Mouse (Mus musculus) cerebral cortex, adult 2 months (tissue): ENCODE results near the gene Gm37240.

Experiments
- WGBS: fragments of 180-500 bp; shearing (Covaris S2); methylation state at CpG from one replicate; pipeline ENCODE4 v1.1.7; 2018; 5-methylcytosine and 5-hydroxymethylcytosine counted together

The Gm37240 gene

DNA sequence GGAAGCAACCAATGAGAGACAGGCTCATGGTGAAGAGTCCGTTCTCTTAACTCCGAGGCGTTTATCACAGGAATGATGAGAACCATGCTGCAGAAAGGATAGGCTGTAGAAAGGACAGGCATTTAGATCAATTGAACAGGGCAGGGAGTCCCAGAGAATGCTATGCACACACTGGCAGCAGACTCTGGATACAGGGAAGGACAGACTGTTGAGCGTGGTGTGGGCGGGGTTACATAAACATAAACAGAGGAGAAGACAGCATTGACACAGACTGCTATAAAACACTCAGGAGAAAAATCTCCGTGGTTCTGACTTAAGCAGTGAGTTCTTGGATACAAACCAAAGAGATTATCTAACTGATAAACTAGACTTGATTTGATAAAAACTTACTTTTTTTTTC, 703.2 kb downstream of the Gm37240 start:
- WGBS, result 48% methylated on average over 6 of the region's 6 CpGs

DNA sequence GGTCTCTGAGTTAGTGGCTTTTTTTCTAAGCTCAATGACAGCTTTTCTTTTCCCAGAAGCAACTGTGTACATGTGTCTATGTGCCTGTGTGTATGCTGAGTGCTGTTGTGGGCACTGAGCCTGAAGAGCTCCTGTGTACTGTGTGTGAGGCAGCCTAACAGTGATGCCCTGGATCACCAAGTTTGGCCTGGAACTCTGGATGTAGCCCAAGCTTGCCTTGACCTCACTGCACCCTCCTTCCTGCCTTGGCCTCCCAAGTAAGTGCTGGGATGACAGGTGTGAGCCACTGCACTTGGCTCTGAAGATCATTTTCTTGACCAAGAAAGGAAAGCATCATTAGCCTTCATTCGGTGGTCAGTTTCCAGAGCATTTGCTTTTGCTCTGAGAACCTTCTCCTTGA, 710.6 kb downstream of the Gm37240 start:
- 93% methylated on average over 1 of the region's 1 CpGs for WGBS

DNA sequence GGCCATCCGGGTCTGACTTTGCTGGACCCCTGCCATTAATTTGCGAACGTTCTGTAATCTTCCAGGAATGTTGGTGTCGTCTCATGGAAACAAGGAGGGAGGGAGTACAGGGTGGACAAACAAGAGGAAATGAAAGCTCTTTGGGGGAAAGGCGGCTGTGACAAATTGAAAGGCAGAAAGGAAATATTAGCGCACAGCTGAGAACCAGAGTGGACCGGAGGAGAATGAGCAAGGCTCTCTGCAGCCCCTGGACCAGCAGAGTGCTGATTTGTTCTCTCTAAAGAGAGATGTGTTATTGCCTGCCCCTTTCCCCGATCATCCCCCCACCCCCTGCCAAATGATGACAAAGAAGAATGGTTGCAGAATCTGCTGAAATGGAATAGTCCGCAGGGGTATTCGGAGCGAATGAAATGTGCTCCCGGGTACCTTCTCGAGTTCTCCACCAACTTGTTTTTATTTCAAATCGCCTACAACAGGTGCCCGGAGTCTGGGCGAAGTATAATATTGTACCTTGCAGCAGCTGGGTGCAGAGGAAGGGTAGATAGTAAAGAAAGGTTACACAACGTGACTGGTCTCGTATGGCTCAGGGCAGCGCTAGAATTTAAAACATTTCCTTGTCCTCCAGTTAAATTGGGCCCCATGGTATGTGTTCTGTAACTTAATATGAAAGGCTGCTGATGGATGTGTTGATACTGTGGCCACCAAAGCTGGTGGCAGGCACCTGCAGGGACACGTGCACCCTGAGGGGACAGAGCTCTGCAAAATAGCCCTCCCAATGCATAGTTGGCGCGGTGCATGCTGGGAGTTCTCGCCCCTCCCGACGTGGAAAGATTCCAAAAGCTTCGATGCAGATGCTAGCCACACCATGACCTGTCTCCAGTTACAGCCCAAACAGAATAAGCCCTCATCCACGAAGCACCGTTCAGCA, 712.5 kb downstream of the Gm37240 start:
- WGBS, result 76% methylated on average over 28 of the region's 28 CpGs

DNA sequence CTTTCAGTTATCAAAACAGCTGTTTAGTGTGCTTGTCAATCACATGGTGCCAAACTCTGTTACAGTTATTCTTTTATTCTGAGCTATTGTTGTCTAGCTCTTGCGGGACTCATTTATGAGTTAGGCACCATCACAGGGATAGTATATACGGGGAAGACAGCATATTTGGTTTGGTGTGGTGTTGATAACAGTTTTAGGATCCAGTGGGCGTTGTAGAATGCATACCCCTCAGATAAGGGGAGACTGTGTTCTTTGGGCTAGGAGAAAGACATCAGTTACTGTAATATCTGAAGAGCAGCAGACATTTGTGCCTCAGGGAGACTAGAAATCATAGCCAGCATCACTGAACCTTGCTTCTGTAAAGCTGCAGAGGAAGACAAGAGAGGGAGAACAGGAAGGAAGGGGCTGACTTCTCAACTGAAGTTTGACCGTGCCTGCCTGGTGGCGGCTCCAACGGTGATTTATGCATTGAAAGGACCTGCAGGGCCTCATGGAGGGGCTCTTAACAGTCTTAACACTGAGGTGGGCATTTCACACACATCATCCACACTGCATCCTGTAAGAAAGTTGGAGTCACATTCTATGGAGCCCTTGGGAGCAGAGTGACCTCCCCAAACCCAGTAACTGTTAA, 713.8 kb downstream of the Gm37240 start:
- 72% methylated on average over 6 of the region's 6 CpGs for WGBS

DNA sequence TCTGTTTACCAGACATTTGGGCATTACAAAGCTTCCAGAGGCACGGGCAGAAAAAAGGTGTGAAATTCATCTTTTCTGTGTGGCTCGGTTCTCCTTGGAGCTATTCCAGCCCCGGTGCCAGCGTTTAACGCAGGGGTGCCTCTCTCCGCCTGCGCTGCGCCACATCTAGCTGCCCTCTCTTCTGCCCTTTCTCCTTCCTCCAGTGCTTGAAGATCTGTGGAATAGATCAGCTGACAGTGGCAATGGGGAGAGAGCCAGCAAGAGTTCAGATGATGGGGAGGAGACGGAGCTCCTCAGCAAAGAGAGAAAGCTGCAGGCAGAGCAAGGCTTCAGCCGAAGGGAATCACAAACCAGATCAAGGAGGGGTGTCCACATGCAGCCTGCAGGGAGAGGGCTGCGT, 714.8 kb downstream of the Gm37240 start:
- 41% methylated on average over 11 of the region's 11 CpGs for WGBS

DNA sequence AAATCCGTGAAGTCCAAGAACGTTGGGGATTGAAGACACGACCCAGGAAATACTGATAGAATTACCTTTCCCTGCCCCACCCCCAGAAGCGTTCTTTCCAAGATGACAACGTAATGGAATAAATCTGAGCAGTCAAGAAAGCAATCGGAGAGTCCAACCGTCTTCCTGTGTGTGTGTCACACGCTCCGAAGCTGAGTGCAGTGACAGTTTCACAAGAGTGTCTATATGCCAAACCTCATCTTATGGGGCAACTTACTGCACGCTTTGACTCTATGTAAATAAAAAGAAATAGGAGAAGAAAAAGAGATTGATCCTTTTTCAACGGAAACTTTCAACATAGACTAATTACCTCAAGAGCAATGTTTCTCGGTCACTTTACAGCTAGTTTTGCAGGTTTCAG, 715.2 kb downstream of the Gm37240 start:
- WGBS, result 81% methylated on average over 12 of the region's 12 CpGs

DNA sequence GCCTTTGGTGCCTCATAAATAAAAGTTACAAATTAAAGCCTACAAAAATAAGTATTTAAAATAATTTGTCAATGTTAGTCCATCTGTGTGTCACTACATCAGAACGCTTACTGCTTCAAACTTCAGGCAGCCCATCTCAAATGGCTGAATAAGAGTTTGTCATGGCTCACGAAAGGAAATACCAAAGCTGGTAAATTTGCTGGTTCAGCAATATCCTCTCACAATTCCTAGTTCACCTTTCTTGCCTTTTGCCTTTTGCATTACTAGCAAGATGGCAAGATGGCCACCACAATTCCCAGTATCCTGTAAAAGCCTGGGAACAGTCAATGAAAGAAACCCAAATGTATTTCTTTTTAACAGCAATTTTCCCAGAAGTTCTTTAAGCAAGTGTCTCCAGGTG, 718.5 kb downstream of the Gm37240 start:
- WGBS, result 70% methylated on average over 2 of the region's 2 CpGs

DNA sequence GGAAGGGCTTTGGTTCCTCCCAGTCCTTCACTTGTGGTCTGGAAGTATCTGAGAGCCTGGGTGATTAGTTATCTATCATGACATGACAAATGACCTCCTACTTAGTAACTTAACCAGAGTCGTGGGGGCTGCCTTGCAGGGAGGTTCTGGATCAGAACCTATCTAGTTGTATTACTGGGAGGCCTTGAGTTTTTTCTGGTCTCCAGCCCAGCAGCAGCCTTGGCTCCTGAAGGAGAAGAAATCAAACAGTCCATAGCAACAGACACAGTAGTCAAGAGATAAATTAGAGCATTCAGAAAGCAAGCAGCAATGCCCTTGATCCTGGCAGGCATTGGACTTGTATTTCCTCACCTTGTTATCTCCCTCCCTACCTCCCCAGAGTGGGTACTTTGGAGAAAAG, 722.4 kb downstream of the Gm37240 start:
- 67% methylated on average over 1 of the region's 1 CpGs for WGBS

DNA sequence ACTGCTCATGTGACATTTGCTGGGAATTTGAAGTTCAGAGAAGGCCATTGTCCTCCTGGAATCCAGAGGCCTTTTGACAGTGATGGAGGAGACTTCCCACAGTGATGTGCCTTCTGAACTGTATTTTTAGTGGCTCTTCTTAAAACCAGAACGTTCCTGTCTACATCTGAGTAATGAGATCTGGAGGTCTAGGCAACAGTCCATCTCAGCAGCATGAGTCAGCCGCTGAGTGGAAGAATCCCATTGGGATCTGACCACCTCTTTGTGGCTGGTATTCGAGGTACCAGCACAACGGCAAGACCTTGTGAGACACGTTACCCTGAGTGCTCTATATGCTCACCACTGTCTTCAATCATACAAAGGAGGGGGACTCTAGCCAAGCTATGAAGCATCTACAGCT, 723.9 kb downstream of the Gm37240 start:
- WGBS, result 72% methylated on average over 5 of the region's 5 CpGs

DNA sequence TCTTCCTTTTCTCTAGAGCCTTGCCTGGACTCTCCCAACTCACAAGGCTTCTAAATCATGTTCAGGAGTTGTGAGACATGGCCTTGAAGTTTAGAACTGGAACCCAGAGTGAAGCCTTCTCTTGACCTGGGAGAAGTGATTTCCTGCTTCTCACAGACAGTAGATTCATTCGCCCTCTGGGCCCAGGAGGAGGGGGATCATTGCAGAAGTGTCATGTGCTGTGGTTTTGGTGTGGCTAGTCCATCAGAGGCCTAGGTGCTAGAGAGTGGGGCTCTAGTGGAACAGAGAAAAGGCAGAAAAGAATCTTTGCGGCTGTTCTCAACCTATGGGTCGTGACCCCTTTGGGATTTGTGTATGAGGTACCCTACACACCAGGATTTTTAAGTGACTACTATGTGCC, 724.9 kb downstream of the Gm37240 start:
- WGBS, result 91% methylated on average over 3 of the region's 3 CpGs

DNA sequence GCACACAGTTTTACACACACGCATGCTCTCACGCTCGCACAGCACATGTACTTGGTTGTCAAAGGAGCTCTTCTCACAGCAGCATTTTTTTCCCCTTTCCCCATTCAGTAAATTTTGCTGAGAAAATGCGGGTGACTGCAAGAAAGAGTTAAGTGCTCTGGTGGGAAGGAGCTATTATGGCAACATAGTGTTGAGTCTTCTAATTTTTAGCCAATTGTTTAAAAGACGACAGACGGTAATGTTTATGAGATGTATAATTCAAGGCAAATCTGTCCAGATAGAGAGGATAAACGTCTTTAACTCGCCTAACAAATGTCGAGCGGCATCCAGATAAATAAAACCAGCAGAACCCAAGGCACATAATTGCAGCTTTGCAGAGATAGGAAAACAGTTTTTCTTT, 726.5 kb downstream of the Gm37240 start:
- WGBS, result 61% methylated on average over 10 of the region's 10 CpGs

DNA sequence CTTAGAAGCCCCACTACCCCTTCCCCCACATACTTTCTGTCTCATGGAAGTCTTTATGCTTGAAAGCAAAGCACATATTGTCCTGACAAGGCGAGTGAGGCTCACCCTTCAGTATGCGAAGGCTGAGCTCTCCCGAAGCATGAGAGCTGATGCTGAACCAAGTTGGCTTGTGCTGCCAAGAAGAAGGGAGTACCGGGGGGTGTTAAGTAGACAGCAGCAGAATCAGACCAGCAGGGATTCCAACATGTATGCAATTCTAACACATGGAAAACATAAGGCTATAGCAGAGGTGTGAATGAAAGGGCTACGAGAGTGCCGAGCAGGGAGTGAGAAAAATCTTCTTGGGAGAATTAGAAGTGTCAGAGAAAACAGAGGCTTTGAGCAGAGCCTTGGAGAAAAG, 727.7 kb downstream of the Gm37240 start:
- WGBS, result 39% methylated on average over 6 of the region's 6 CpGs

DNA sequence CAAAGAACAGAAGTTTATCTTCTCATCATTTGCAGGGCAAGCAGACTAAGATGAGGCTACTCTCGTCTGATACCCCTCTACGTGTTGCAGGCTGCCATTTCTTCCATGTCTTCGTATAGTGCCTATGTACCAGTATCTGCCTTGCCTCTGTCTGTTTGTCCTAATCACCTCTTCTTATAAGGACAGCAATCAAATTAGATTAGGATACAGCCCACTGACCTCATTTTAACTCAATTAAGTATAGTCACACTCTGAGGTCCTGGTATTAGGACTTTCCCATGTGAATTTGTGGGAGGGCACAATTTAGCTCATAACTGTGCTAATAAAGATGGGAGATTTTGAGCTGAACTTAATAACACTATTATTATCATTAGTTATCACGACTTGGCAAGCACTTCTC, 738.5 kb downstream of the Gm37240 start:
- 68% methylated on average over 4 of the region's 4 CpGs for WGBS

DNA sequence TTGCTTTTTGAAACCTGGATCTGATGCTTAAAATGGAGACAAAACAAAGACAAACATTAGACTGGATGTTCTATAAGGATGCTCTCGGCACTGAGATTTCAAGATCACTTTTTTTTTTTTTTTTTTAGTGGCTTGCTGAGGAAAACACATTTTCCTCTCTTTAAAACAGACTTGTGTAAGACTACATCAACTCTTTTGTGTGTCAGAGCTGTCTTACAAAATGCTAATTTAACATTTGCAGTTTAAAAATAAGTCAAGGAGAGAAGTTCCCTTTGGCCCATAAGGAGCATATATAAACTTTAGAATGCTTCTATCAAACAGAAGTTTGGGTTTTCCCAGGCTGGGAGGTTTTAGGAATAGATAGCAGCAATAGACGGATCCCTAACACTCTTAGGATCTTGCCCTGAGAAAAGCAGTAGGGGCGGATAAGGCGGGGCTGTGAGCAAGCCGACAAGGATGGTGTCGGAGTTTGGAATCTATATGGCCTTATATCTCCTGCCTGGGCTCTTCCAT, 739.2 kb downstream of the Gm37240 start:
- WGBS, result 47% methylated on average over 6 of the region's 6 CpGs

DNA sequence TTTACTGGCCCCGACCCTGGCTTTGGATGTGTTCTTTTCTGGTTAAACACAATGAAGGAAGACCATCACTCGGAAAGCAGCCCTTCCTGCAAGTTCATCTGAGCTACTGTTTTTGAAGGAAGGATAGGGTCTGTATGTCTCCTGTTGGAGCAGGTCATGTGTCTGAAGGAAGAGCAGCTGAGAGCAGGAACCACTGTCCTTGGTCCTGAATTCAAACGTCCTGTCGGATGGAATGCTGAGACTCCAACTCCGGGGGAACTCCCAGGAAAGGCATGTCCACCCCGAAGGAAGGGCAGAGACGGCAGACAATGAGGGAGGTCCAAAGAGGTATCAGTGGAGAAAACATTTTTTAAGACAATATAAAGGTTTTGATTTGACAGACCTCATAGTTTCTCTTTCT, 741.8 kb downstream of the Gm37240 start:
- 51% methylated on average over 7 of the region's 7 CpGs for WGBS

DNA sequence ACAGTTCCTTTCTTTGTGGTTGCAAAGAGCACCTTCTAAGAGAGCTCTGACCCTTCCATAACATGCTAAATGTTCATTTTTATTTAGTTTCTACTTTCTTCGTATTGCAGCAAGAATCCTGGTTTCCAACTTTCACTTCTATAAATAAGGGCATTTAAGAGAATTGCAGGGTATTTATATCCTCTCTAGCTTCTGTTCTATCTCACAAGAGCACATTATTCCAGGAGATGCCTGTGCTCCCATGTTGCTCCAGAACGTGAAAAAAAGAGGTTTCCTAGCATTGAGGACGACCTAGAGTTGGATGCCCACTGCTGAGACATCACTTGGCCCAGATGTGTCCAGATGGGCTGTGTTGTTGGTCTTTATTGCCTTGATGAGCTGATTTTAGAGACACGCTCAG, 742.2 kb downstream of the Gm37240 start:
- 48% methylated on average over 4 of the region's 4 CpGs for WGBS

DNA sequence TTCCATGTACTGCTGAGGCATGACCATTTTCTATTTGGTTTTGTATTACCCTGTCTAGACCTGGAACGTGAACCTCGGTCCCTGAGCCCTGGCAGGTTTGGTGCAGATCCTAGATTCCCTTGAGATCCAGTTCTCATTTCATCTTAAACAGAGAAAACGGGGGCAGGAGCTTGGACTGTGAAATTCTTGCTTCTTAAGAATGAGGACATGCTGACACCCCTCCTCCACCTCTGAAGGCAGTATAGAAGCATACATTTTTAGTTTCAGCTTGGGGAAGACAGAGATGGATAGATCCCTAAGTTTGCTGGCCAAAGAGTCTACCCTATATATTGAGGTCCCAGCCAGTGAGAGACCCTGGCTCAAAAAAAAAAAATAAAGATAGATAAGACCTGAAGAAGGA, 742.9 kb downstream of the Gm37240 start:
- 51% methylated on average over 3 of the region's 3 CpGs for WGBS

DNA sequence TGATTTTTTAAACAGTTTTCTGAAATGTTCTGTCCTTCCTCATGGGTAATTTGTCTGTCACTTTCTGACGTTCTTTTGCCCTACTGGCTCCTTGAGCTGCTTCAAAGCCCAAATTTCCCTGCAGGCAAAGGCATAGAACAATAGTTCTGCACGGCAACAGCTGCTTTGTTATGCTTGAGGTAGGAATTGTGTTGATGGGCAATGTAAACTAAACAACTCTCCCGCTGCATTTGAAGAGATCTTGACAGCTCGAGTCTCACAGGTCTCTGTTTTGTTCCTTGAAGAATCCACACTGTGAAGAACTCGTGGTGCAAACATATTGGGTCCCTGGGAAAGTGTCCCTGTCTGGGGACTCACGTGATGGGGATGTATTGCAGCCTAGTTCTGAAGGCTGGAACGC, 746.8 kb downstream of the Gm37240 start:
- 56% methylated on average over 7 of the region's 7 CpGs for WGBS

DNA sequence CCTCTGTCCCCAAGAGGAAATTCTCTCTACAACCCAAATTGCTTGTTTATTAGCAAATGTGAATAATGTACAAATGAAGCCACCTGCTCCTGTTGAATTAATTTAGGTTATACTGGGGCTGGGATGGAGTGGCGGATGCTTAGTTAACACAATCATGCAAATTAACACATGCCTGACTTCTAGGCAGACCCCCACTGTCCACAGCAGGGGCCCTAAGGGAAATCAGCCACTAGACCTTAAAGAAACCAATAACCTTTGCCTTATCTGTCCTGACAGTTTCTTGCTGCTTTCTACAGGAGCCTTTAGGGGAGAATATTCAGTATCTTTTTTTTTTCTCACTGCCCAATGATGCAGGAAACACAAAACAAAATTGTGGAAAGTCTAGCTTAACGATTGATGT, 748.9 kb downstream of the Gm37240 start:
- 62% methylated on average over 2 of the region's 2 CpGs for WGBS

DNA sequence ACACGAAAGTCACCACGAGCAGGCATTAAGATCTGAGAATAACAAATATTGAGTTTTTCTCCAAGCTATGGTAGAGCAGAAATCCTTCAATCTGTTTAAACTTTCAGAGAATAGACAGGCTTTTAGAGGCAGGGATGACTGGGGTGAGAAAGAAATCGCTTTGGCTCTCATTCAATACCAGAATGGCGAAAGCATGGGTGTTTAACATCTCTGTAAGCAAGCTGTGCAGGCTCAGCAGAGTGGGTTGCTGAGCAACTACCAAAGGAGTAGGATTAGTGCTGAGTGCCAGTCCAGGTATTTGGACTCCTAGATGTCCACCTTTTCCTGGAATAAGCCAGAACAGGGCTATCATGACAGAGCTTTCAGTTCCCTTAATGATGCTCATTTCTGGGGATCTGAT, 753.8 kb downstream of the Gm37240 start:
- 36% methylated on average over 4 of the region's 4 CpGs for WGBS

DNA sequence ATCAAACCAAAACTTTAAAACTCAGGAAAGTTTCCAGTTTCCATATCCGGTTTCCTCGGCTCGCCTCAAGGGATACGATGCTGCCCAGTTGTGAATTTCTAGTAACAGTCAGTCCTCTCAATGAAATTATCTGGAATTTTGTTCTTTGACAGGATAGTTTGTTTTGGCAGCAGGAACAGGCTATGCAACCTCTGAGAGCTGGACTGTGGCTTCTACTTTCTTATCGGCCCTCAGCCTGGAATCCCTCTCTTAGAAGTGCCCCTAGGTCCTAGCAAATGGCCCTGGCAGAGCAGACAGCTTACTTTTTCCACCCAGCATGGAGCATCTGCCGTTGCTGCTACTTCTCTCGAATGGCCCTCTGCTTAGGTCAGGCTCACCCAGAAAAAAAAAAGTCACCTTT, 755.4 kb downstream of the Gm37240 start:
- 89% methylated on average over 7 of the region's 7 CpGs for WGBS

DNA sequence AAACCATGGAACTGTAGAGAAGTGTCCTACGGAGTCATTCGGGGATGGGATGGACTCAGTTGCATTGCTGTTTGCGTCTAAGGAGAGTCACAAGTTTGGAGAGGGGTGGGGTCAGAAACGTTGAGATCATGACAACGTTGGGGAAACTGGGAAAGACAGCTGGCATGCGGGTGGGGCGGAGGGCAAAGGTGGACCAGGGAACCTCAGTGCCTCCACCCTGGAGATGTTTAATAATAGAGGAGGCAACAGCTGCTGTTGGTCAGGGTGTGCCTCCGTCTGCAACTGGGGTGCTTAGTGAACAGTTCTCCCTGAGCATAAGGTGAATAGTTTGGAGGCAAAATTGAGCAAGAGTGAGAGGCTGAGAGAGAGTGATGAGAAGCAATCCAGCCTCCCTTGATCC, 758.8 kb downstream of the Gm37240 start:
- WGBS, result 89% methylated on average over 8 of the region's 8 CpGs

DNA sequence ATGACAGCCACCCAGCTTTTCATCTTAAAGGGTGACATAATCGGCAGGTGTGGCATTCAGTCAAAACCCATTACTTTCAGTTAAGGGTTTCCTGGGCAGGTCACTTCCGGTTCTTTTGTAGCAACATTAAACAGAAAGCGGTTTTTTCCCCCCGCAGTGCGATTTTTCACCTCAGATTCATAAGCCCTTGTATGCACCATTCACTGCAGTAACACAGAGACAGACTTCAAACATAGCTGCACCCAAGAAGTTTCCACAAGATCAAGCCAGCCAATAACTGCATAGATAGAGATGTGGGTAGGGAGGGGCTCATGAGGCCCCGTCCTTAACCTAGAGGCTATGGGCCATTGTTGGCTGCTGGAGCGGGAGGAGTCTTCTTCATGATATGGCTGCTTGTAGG, 760.3 kb downstream of the Gm37240 start:
- 83% methylated on average over 7 of the region's 7 CpGs for WGBS
